Mouse (Mus musculus): Measurements from ENCODE around the gene Nmd3.

Nmd3 gene

GRCm38 (mm10) chr3:69762838-69763368, 41.1 kb downstream of the Nmd3 start:
- DNase-seq (ENCODE audit: low read depth in 1 of 2, low spot score in 2 of 2), result no peak

GRCm38 (mm10) chr3:69763630-69764565, 42.1 kb downstream of the Nmd3 start:
- DNase-seq (ENCODE audit: low read depth in 1 of 2, low spot score in 2 of 2), result peak; percentile 15 to 27

GRCm38 (mm10) chr3:69765206-69765605, 43.4 kb downstream of the Nmd3 start:
- no peak for DNase-seq (ENCODE audit: low read depth in 1 of 2, low spot score in 2 of 2)

GRCm38 (mm10) chr3:69769150-69769549, 47.4 kb downstream of the Nmd3 start:
- DNase-seq (ENCODE audit: low read depth in 1 of 2, low spot score in 2 of 2), result no peak

- DNase-seq (ENCODE audit: low read depth in 1 of 2, low spot score in 2 of 2), result no peak
Observed at GRCm38 (mm10) chr3:69773356-69773755, 51.6 kb downstream of the Nmd3 start.

GRCm38 (mm10) chr3:69779246-69779796, 57.5 kb downstream of the Nmd3 start:
- DNase-seq (ENCODE audit: low read depth in 1 of 2, low spot score in 2 of 2), result no peak

- DNase-seq (ENCODE audit: low read depth in 1 of 2, low spot score in 2 of 2), result no peak
Observed at GRCm38 (mm10) chr3:69792823-69793417, 71.1 kb downstream of the Nmd3 start.

- no peak for DNase-seq (ENCODE audit: low read depth in 1 of 2, low spot score in 2 of 2)
Observed at GRCm38 (mm10) chr3:69797533-69797932, 75.7 kb downstream of the Nmd3 start.

GRCm38 (mm10) chr3:69797969-69798368, 76.2 kb downstream of the Nmd3 start:
- DNase-seq (ENCODE audit: low read depth in 1 of 2, low spot score in 2 of 2), result no peak

- DNase-seq (ENCODE audit: low read depth in 1 of 2, low spot score in 2 of 2), result no peak
Observed at GRCm38 (mm10) chr3:69799096-69799495, 77.3 kb downstream of the Nmd3 start.

- DNase-seq (ENCODE audit: low read depth in 1 of 2, low spot score in 2 of 2), result no peak
Observed at GRCm38 (mm10) chr3:69800829-69801384, 79.1 kb downstream of the Nmd3 start.

- no peak for DNase-seq (ENCODE audit: low read depth in 1 of 2, low spot score in 2 of 2)
Observed at GRCm38 (mm10) chr3:69803137-69803536, 81.4 kb downstream of the Nmd3 start.
